Mouse (Mus musculus) erythroblast, adult 5-6 weeks (primary cell): ENCODE results near the gene 9930021J03Rik. TPM values are rescaled to one million over a fixed set of nuclear protein-coding genes. Genes with fewer than 3 reads are reported as not detected.

Source experiments
- ATAC-seq: replicated peaks from 2 replicates; pipeline ENCODE4 v1.8.0; 2016; ENCODE audit warnings: moderate number of reproducible peaks, mild to moderate bottlenecking, moderate TSS enrichment, inconsistent platforms; ENCODE audit not compliant: poor library complexity, low FRiP score, severe bottlenecking
- total RNA-seq, 2 experiments: library from RNA; stranded (forward) in 1 of 2; stranded (reverse) in 1 of 2; fragments of 150-400 nt in 1 of 2; fragments of 200-764, 138-1000 nt in 1 of 2; gene quantifications; 2 replicates each; pipeline versions ENCODE4 v1.2.3 to v1.2.4; 2015 to 2017; ENCODE audit warnings: low replicate concordance in 2 of 2

The 9930021J03Rik gene
- total RNA-seq (2015; ENCODE audit: low replicate concordance) (6.5 and 10.0 TPM in 2 replicates), total RNA-seq (2017; ENCODE audit: low replicate concordance) (6.6 and 8.4 TPM in 2 replicates)

DNA sequence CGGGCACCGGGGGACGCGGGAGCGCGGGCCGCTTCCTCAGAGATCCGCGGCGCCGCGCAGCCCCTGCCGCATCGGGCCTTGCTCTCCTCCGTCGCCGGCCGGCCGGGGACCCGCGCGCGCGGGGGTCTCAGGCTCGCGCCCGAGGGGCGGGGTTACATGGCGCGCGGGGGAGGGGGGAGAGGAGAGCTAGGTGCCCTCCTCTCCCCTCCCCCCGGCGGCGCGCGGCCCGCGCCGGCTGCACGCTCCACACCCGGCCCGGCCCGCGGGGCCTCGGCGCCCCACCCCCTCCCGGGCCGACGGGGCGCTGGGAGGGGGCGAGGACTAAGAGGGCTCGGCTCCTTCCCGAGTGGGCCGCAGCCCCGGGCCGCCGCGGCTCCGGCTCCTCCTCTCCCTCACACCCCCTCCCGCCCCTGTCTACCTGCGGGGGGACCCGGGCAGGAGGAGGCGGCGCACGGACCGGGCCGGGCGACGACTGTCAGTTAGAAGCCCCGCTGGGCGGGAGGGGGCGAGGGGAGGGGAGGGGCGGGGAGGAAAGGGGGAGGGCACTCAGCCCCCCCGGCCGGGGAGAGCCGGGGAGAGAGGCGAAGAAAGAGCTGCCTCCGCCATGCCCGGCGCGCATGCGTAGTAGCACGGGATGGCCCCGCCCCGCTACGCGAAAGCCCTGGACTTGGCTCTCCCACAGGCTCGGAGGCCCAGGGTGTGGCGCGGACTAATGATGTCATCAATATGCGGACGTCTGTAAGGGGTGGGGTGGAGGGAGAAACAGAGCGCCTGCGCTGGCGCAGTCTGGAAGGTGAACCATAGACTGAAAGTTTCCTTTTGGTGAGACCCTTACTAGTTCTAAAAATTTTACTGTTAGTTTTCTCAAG is at the start of gene 9930021J03Rik:
TSS of gene 9930021J03Rik (minus strand) at position 73 of the 869 bp plus-strand sequence.
- peak; percentile 95 for ATAC-seq

DNA sequence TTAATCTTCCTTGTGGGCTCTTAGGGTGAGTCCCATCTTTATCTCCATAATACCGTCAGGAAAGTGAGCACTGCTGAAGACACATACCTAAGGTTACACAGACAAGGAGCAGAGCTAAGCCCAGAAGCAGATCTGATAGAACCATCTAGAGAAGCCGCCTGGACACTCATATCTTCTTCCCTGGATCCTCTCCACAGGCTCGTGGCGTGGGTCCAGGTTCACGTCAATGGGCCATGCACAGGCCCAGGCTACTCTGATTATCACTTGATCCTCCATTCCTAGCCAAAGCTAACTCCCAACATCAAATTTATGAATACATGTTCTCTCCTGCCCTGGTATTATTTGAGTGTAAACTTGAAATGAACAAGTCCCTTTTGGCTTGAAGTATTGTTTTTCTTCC is 47.9 kb upstream of the 9930021J03Rik start:
- ATAC-seq: no peak

DNA sequence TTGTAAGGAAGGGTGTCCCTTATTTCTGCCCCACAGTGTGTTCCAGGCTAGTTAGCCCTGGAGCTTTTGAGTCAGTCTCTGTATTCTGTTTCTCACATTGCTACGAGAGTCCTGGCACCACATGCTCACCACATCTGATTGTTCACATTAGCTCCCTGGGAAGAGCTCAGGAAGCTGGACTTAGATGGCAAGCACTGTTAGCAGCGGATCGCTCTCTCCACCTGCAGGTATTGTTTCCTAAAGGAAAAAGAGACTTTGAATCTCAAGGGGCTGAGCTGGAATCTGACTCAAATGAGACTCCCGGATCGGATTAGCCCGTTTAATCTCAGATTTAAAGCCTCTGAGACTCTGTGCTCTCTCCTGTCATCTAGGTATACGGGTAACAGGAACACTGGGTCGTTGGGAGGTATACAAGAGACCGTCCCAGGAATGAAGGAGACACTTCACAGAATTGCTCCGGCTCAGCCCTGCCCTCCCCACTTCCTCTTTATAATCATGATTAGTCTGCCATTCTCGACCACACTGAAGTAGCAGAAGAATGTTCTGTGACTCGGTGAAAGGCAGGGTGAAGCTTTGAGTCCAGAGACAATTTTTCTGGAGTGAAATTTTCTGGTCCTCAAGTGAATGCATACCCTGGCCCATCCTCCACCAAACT is 45.4 kb upstream of the 9930021J03Rik start:
- no peak for ATAC-seq

DNA sequence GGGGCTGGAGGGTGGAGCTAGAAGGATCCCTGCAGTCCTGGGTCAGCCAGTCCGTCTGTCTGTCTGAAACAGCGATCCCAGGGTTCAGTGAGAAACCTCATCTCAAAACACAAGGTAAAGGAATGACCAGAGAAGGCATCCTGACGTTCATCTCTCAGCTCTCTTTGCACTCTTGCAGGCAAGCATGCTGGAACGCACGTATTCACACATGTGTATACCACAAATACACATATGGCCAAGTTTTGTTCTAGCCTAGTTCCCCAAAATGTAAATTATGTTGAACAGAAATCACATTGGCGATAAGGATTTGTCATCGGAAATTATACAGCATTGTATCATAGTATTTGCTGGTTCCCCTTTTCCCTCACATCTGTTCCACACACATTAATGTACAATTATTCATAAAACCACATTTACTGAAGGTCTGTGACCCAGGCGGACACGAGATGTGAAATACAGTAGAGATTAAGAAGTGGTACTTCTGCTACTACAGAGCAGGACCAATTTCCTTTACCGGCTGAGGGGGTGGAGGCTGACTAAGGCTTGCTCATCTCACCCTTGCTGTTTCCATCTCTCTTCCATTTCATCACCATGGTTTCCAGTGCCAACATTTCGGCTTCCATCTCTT is 44.2 kb upstream of the 9930021J03Rik start:
- ATAC-seq: no peak

DNA sequence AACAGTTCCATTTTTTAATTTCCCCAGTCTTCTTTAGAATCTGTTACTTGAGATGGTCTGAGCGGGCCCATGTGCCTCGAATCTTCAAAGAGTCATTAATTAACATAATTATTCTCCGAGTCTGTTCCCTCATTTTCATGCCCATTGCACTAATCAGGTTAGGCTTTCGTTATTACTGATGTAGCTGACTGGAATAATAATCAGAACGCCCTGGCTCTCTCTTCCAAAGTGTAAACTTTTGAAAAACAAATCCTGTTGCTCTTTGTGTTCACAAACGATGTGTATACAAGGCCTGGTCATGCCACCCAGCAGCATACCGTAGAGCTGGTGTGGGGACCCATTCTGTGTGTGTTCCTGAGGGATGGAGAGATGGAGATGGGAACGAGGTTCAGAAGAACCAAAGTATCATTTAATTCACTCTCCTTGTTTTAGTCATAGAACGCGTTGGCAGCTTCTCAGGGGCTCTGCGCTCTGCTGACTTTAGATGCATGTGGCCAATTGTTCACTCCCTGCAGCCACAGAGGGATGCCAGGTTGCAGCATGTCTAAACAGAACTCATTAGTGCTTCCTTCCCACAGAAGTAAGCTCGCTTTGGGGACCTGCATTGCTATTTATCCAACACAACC is 38.4 kb upstream of the 9930021J03Rik start:
- ATAC-seq: no peak

DNA sequence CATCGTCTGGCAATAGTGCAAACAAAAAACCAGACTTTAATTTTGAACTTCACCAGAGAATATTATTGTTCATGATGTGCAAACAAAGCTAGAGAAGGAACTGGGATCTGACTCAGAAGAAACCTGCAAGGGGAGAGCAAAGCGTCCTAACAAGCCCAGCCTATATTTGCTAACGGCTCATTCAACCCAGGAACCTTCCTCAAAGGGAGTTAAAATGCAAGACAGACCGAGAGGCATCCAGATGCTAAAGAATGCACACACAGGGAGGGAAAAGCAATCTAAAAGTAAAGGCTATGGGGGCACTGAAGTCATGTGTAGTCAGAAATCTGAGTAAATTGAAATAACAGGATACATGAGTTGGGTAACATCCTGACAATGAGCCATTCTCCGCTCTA is 37.8 kb upstream of the 9930021J03Rik start:
- ATAC-seq: no peak

DNA sequence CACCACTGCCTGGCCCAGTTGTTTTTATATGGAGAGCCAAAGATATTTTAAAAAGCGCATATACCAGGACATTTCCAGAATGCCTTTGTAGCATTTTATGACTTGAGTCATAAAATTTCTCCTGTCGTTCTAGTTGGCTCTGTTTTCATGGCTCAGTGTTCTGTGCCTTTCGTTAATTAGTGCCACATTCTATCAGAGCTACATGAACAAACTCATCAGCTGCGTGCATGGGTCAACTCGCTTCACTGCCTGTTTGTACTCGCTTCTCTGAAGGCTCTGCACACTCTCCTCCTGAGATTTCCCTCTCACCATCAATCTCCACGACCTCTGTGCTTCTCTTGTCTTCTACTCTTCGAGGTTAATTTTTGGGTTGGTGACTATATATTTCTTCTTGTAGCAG is 37.2 kb upstream of the 9930021J03Rik start:
- ATAC-seq: no peak

DNA sequence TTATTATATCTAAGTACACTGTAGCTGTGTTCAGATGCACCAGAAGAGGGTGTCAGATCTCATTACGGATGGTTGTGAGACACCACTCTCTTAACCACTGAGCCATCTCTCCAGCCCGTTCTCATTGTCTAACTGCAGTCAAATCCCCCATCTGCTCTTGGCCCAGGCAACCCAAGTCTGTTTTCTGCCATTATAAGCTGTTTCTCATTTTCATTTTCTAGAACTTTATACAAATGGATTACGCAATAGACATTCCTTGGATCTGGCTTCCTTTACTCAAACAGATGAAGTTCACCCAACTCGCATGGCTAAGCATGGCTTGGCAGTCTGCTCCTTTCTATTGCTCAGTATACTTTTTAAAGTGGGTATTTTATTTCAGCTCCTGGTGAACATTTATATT is 34.9 kb upstream of the 9930021J03Rik start:
- ATAC-seq: no peak

DNA sequence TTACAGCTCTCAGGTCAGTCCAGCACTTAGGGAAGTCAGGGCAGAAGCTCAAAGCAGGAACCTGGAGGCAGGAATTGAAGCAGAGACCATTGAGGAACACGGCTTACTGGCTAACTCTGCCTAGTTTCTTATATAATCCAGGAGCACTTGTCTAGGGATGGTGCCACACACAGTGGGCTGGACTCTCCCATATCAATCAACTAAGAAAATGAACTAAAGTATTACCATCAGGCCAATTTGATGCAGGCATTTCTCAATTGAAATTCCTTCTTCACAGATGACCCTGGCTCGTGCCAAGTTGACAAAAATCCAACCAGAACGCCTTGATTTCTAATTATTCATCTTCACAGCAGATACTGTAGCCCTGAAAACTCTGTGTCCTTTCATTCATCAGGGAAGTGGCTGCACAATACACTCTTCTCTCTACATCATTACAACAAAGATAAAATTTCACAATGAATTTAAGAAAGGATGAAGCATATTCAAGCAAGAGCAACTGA is 32.9 kb upstream of the 9930021J03Rik start:
- ATAC-seq: no peak

DNA sequence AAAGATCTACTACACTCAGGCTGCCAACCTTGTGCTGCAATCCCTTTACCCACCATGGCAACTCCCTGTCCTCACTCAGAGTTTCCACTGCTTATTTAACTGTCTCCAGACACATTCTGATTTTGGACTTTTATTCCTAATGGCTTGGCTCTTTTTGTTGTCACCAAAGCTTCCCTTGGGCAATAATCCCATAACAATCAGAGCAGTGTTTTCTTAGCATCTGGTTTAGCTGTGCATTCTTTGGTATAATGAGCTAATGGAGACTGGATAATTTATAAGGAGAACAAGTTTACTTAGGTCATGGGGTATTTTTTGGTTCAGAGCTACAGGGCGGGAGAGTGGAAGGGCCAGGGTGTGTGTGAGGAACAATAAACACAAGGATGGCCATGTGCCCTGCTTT is 32.4 kb upstream of the 9930021J03Rik start:
- ATAC-seq: no peak

DNA sequence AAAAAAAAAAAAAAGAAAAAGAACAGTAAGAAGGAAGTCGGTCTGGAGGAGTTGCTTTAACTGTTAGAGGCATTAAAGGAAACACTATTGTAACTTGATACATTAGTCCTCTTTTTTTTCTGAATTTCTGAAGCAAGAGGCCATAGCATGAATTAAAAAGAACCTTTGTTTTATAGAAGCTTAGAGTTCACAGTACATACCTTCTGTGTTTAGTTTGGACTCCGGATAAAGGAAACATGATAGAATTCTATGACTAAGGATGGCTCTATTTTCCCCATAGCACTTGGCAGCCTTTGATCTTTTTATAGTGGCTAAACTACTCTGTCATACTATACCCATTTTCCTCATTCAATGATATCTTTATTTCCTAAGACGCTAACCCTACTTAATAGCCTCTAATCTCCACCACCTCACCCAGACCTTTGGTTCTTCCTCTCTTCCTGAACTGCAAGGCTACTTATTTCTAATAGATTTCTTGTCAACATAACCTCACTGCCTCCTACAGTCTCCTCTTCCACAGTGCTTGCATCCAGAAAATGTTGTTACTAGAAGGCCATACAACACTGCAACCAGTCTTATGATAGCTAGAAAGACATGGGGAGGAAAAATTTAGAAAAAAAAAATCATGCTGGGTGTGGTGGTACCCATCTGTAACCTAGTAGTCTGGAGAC is 29.7 kb upstream of the 9930021J03Rik start:
- ATAC-seq: no peak

DNA sequence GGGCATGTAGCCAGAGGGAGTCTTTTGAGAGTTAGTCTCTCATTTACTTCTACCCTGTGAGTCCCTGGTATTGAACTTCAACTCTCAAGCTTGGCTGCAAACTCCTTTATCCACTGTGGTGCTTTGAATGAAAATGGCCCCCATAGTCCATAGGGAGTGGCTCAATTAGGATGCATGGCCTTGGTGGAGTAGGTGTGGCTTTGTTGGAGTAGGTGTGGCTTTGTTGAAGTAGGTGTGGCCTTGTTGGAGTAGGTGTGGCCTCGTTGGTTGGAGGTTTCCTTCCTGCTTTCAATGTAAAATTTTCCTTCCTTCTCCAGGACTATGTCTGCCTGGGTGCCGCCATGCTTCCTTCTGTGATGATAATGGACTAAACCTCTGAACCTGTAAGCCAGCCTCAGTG is 25.1 kb upstream of the 9930021J03Rik start:
- no peak for ATAC-seq

DNA sequence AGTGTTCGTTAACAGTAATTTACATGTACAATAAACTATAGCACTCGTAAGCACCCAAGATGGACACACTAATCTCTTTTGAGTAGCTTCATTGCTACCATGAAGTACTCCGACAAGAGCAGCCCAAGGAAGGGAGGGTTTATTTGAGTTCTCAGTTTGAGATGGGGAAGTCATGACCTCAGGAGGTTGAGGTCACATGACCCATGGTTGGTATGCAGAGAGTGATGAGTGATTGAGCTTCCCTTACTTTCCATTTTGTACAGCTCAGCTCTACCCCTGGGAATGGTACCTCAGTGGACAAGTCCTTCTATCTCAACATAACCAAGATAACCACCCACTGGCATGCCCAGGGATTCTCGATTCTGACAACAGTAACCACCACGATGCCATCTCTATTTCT is 22.8 kb upstream of the 9930021J03Rik start:
- no peak for ATAC-seq

DNA sequence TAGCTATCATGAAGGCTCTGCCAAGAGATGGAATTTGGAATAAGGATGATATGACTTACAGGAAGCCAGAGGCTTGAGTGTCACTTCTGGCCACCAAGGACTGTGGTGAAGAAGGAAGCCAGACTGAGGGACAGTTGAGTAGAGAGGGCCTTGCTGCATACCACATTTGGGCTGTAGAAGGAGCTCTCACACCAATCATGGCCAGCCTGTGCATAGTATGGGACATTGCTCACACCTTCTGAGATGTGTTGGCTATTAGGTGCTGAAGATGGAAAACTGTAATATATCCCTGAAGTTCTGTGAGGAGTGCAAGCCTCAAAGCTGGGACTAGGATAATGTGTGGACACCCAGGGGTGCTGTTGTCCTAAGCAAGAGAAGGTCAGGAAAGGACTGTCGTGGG is 20.9 kb upstream of the 9930021J03Rik start:
- ATAC-seq: no peak

DNA sequence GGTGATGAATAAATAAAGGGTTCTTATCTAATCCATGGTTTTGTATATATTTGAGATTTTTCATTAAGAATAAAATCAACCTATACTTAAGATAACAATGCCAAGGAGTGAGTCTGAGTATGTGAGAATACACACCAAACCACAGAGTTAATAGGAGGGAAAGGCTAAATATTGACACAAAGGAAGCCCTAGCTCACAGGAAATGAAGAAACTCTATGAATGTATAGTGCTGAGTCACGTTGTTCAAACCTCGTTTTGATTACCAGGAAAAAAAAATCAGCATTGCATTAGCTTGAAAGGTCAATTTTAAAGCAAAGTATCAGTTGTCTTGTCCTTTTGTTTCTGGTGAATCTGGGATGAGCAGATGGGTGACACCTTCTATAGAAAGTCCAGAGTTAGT is 19.2 kb upstream of the 9930021J03Rik start:
- no peak for ATAC-seq

DNA sequence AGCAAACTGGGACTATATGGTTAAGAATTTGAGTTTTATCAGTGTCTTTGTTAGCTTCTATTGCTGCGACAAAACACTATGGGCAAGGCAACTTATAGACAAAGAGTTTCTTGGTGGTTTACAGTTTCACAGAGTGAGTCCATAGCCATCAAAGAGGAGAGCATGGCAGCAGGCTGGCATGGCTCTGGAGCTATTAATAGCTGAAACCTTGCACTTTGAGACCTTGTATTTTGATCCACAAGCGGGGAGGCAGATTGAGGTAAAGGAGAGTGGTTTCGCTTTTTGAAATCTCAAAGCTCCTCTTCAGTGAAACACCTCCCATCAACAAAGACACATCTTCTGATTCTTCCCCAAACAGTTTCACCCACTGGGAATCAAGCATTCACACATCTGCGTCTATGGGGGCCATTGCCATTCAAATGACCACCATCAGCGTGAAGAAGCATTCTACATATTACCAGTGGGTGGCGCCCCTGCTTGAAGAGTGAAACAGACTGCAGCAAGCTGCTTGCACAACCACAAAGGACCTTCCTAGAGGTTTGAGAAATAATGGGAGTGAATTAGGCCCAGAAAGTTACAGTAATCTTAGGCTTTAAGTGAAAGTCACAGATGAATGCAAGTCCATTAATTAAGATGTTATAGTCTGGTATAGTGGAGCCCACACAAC is 18.4 kb upstream of the 9930021J03Rik start:
- ATAC-seq: no peak

DNA sequence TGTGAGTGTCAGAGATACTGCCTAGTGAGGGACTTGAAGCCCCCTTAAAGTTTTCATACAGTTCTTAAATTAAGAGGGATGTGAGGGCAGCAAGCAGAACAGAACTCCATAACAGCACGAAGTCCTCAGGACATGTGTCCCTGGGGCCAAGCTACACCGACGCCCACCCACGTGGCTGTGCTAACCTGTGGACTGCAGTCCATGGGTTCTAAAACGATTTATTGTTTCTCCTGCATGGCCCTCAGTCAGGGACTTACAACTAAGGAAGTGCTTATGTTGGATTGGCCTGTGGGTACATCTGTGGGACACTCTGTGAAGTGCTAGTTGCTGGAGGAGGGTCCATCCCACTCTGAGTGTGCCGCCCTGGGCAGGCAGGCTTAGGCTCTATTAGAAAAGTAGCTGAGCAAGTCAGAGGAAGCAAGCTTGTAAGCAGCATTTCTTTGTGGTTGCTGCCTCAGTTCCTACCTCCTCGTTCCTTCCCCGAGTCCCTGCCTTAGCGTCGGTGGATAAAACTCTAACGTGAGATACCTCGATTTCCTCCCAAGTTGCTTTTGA is 17.7 kb upstream of the 9930021J03Rik start:
- ATAC-seq: no peak

DNA sequence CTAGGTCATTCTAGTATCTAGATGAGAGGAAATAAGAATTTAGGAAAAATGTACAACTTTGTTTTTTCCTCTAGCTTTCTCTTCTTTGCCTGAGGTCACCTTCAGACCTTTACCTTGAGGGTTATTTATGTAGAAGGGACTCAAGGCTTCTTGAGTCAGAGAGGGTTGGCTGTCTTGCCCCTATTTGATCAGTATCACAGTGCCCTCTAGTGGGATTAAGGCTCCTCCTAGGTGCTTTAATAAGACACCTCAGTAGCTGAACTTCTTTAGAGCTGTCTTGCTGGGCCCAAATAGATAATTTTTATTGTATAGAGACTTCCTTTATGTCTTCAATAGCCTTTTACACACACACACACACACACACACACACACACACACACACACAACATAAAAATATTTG is 15.2 kb upstream of the 9930021J03Rik start:
- peak; percentile 72 for ATAC-seq
